Mouse (Mus musculus) myocyte (in vitro differentiated cells): ENCODE results near the gene Chpf2. TPM values are rescaled to one million over a fixed set of nuclear protein-coding genes. Genes with fewer than 3 reads are reported as not detected.

Source experiments
- H3K27me3 ChIP-seq: one replicate; pipeline ENCODE4 v1.6.1; 2011; ENCODE audit not compliant: control insufficient read depth, insufficient read depth, insufficient read length
- H3K36me3 ChIP-seq: one replicate; pipeline ENCODE4 v1.6.1; 2011; ENCODE audit not compliant: control insufficient read depth, insufficient read depth
- H3K4me2 ChIP-seq: one replicate; pipeline ENCODE4 v1.6.1; 2011; ENCODE audit warnings: low read depth, control low read depth
- H3K4me3 ChIP-seq: one replicate; pipeline ENCODE4 v1.5.1; 2011; ENCODE audit warnings: mild to moderate bottlenecking, control low read depth, moderate library complexity
- H3K79me2 ChIP-seq: one replicate; pipeline ENCODE4 v1.6.1; 2011; ENCODE audit not compliant: control insufficient read depth, insufficient read depth
- H3ac ChIP-seq: one replicate; pipeline ENCODE4 v1.6.1; 2011; ENCODE audit not compliant: control insufficient read depth, insufficient read length
- CEBPB ChIP-seq: IDR thresholded peaks from 2 replicates; pipeline ENCODE4 v1.6.1; 2011; ENCODE audit warnings: mild to moderate bottlenecking, moderate library complexity; ENCODE audit not compliant: poor library complexity, insufficient read depth, severe bottlenecking
- E2F4 ChIP-seq: IDR thresholded peaks from one replicate; pipeline ENCODE4 v1.6.1; 2011; ENCODE audit warnings: mild to moderate bottlenecking, control low read depth, moderate library complexity; ENCODE audit not compliant: insufficient read depth
- MAX ChIP-seq: IDR thresholded peaks from one replicate; pipeline ENCODE4 v1.6.1; 2011; ENCODE audit warnings: low read depth, mild to moderate bottlenecking, control low read depth
- MYOD1 ChIP-seq, 3 experiments: IDR thresholded peaks; one replicate each; pipeline ENCODE4 v1.6.1; 2011; ENCODE audit warnings: control low read depth in 2 of 3, low read depth in 2 of 3, mild to moderate bottlenecking in 2 of 3, moderate library complexity in 1 of 3; ENCODE audit not compliant: insufficient read length in 2 of 3, control insufficient read depth in 1 of 3
- MYOG ChIP-seq, 3 experiments: IDR thresholded peaks; one replicate each; pipeline ENCODE4 v1.6.1; 2011; ENCODE audit warnings: control low read depth in 2 of 3, low read depth in 2 of 3, mild to moderate bottlenecking in 2 of 3; ENCODE audit not compliant: insufficient read length in 2 of 3, control insufficient read depth in 1 of 3, insufficient read depth in 1 of 3
- POLR2A ChIP-seq: IDR thresholded peaks from one replicate; pipeline ENCODE4 v1.6.1; 2011; ENCODE audit warnings: low read depth, mild to moderate bottlenecking, control low read depth, moderate library complexity; ENCODE audit not compliant: insufficient read length
- POLR2AphosphoS2 ChIP-seq: IDR thresholded peaks from one replicate; pipeline ENCODE4 v1.6.1; 2011; ENCODE audit warnings: low read depth, control low read depth; ENCODE audit not compliant: insufficient read length
- REST ChIP-seq: IDR thresholded peaks from one replicate; pipeline ENCODE4 v1.6.1; 2011; ENCODE audit warnings: mild to moderate bottlenecking, control low read depth, moderate library complexity; ENCODE audit not compliant: insufficient read depth, insufficient read length
- SRF ChIP-seq: IDR thresholded peaks from one replicate; pipeline ENCODE4 v1.6.1; 2011; ENCODE audit warnings: low read depth; ENCODE audit not compliant: control insufficient read depth, insufficient read length
- TCF12 ChIP-seq: IDR thresholded peaks from one replicate; pipeline ENCODE4 v1.6.1; 2011; ENCODE audit warnings: mild to moderate bottlenecking, control low read depth; ENCODE audit not compliant: poor library complexity, insufficient read depth, severe bottlenecking
- TCF3 ChIP-seq: IDR thresholded peaks from one replicate; pipeline ENCODE4 v1.6.1; 2011; ENCODE audit warnings: low read depth, control low read depth; ENCODE audit not compliant: insufficient read length
- USF1 ChIP-seq: IDR thresholded peaks from one replicate; pipeline ENCODE4 v1.6.1; 2011; ENCODE audit warnings: low read depth, mild to moderate bottlenecking, control low read depth, moderate library complexity
- polyA plus RNA-seq: library from polyadenylated mRNA; unstranded; fragments of >200 nt; fragmentation: generic; extraction: Trizol; gene quantifications from one replicate; pipeline ENCODE4 v1.2.1, GENCODE M21; 2012; ENCODE audit warnings: missing spikeins

The Chpf2 gene
- polyA plus RNA-seq, 1 experiment, result 39.5 TPM

- H3K27me3 ChIP-seq, result no peaks in the 10 kb centered on the region
Observed at GRCm38 (mm10) chr5:24600236-24600635, 13.7 kb downstream of the Chpf2 start.

GRCm38 (mm10) chr5:24601071-24601835 is 14.7 kb downstream of the Chpf2 start:
- peaks cover 10% of the 10 kb centered on the region for H3K79me2 ChIP-seq
- TF ChIP-seq POLR2AphosphoS2 (no peak), POLR2A (peak; percentile 48), MYOG (IDR thresholded peaks at IDR 0.05; ENCODE audit: control insufficient read depth in 1 of 3, insufficient read depth in 1 of 3, insufficient read length in 2 of 3, low read depth in 2 of 3) (peak in 1 of 3 experiments; percentile 43), MYOD1 (IDR thresholded peaks at IDR 0.05; ENCODE audit: control insufficient read depth in 1 of 3, insufficient read length in 2 of 3, low read depth in 2 of 3) (peak in 1 of 3 experiments; percentile 21)
- no peaks in the 10 kb centered on the region for H3K36me3 ChIP-seq
- peak overlapping the region; percentile 63 for H3K4me3 ChIP-seq
- H3K27me3 ChIP-seq, result no peaks in the 10 kb centered on the region
- H3K4me2 ChIP-seq, result peak overlapping the region; percentile 95
- H3ac ChIP-seq, result peak overlapping the region; percentile 80

More at GRCm38 (mm10) chr5:24600236-24600635, 13.7 kb downstream of the Chpf2 start:
- no peak for TF ChIP-seq USF1
- TF ChIP-seq TCF12, result peak; percentile 96
- no peak for TF ChIP-seq CEBPB
- peak; percentile 74 for TF ChIP-seq POLR2AphosphoS2
- peak in 2 of 3 experiments; percentile 77 to 86 for TF ChIP-seq MYOG (IDR thresholded peaks at IDR 0.05; ENCODE audit: control insufficient read depth in 1 of 3, insufficient read depth in 1 of 3, insufficient read length in 2 of 3, low read depth in 2 of 3)
- peak; percentile 65 for TF ChIP-seq POLR2A
- peak; percentile 100 for TF ChIP-seq MYOD1 (IDR thresholded peaks at IDR 0.05; ENCODE audit: control insufficient read depth in 1 of 3, insufficient read length in 2 of 3, low read depth in 2 of 3)
- TF ChIP-seq TCF3, result peak; percentile 86
- no peak for TF ChIP-seq SRF
- TF ChIP-seq E2F4, result no peak
- no peak for TF ChIP-seq MAX
- TF ChIP-seq REST, result no peak
- Histone ChIP-seq H3K79me2 (peaks cover 10% of the 10 kb centered on the region), H3K36me3 (no peaks in the 10 kb centered on the region), H3K4me3 (peak overlapping the region; percentile 63), H3K4me2 (peak overlapping the region; percentile 95), H3ac (no peak overlapping the region)

GRCm38 (mm10) chr5:24601911-24602750 is 15.6 kb downstream of the Chpf2 start:
- peak; percentile 75 for TF ChIP-seq POLR2AphosphoS2
- TF ChIP-seq TCF3, result no peak
- TF ChIP-seq MYOG (IDR thresholded peaks at IDR 0.05; ENCODE audit: control insufficient read depth in 1 of 3, insufficient read depth in 1 of 3, insufficient read length in 2 of 3, low read depth in 2 of 3), result peak in 1 of 3 experiments; percentile 51
- TF ChIP-seq MYOD1 (IDR thresholded peaks at IDR 0.05; ENCODE audit: control insufficient read depth in 1 of 3, insufficient read length in 2 of 3, low read depth in 2 of 3), result peak in 1 of 3 experiments; percentile 24
- TF ChIP-seq POLR2A, result peak; percentile 70
- no peak for TF ChIP-seq CEBPB
- peak overlapping the region; percentile 95 for H3K4me2 ChIP-seq
- peak overlapping the region; percentile 80 for H3ac ChIP-seq
- H3K27me3 ChIP-seq, result no peaks in the 10 kb centered on the region
- H3K4me3 ChIP-seq, result peak overlapping the region; percentile 63
- H3K36me3 ChIP-seq, result no peaks in the 10 kb centered on the region
- peaks cover 10% of the 10 kb centered on the region for H3K79me2 ChIP-seq

GRCm38 (mm10) chr5:24602751-24603343 is 16.3 kb downstream of the Chpf2 start:
- Histone ChIP-seq H3K79me2 (peaks cover 10% of the 10 kb centered on the region), H3ac (peak overlapping the region; percentile 80), H3K27me3 (no peaks in the 10 kb centered on the region), H3K36me3 (no peaks in the 10 kb centered on the region), H3K4me3 (peak overlapping the region; percentile 63), H3K4me2 (peak overlapping the region; percentile 95)
- TF ChIP-seq POLR2A, result peak; percentile 74
- TF ChIP-seq TCF12, result no peak
- TF ChIP-seq CEBPB, result no peak
- TF ChIP-seq E2F4, result no peak
- peak; percentile 91 for TF ChIP-seq POLR2AphosphoS2

- Histone ChIP-seq H3K4me2 (peak overlapping the region; percentile 83), H3K27me3 (no peaks in the 10 kb centered on the region), H3K4me3 (peak overlapping the region; percentile 63), H3K79me2 (peaks cover 10% of the 10 kb centered on the region), H3ac (peak overlapping the region; percentile 80), H3K36me3 (no peaks in the 10 kb centered on the region)
- TF ChIP-seq MYOD1 (IDR thresholded peaks at IDR 0.05; ENCODE audit: control insufficient read depth in 1 of 3, insufficient read length in 2 of 3, low read depth in 2 of 3) (no peak), CEBPB (no peak), MAX (no peak), POLR2A (no peak), TCF3 (no peak), USF1 (no peak), MYOG (IDR thresholded peaks at IDR 0.05; ENCODE audit: control insufficient read depth in 1 of 3, insufficient read depth in 1 of 3, insufficient read length in 2 of 3, low read depth in 2 of 3) (no peak), E2F4 (no peak), TCF12 (no peak), SRF (no peak), POLR2AphosphoS2 (no peak), REST (no peak)
Observed at GRCm38 (mm10) chr5:24603431-24604010, 17.0 kb downstream of the Chpf2 start.
